Mouse (Mus musculus) monocyte, adult 2 months (primary cell): ENCODE results near the gene Zfp523.

Experiments used
- DNase-seq, 2 experiments: peaks; one replicate each; pipeline ENCODE4 v3.0.0; 2022; ENCODE audit warnings: low spot score in 2 of 2, low read depth in 1 of 2

Zfp523 gene

DNA sequence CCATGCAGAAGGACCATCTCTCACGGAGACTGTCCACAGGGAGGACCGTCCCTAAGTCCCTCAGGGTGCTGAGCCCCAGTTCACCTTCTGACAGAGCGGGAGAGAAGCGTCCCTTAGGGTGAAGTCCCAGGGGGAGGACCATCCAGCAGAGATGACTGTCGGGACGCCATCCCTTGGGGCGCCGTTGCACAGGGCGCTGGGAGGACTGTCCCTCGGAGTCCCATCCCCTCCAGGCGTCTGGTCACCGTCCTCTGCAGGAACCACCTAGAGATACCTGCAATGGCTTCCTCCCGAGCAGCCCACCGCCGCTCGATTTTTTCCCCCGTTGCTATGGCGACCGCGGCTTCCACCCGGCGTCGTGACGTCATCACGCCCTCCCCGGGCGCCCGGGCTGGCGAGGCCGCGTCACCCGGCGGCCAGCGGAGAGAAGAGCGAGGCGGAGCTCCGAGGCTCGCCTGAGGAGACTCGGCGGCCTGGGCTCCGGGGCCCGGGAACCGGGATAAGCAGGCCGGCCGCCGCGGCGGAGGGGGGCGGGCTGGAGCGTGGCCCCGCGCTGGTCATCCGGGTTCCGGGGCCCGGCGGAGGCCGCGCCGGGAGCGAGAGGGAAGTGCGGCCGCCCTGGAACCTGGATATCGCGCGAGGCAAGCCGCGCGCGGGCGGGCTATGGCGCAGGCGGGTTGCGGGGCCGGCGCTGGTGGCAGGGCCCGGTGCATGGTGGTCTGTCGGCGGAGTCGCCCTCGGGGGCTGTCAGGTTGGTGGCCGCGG lies at the start of gene Zfp523:
Gene Zfp523 (plus strand): TSS at position 355 of the 765 bp plus-strand sequence.
- DNase-seq = peak; percentile 47 to 78

DNA sequence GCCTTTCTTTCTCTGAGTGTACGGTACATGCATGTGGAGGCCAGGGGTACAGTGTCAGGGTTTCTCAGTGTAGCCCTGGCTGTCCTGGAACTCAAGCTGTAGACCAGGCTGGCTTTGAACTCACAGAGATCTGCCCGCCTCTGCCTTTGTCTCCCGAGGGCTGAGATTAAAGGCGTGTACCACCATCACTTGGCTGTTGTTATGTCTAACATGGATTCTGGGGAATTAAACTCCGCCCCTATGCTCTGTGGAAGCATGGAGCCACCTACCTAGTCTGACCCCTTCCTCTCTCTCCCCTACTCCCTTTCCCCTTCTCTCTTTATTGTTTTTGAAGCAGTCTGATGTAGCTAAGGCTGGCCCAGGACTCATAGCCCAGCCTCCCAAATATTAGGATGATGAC lies 47.1 kb upstream of the Zfp523 start:
- DNase-seq = no peak

DNA sequence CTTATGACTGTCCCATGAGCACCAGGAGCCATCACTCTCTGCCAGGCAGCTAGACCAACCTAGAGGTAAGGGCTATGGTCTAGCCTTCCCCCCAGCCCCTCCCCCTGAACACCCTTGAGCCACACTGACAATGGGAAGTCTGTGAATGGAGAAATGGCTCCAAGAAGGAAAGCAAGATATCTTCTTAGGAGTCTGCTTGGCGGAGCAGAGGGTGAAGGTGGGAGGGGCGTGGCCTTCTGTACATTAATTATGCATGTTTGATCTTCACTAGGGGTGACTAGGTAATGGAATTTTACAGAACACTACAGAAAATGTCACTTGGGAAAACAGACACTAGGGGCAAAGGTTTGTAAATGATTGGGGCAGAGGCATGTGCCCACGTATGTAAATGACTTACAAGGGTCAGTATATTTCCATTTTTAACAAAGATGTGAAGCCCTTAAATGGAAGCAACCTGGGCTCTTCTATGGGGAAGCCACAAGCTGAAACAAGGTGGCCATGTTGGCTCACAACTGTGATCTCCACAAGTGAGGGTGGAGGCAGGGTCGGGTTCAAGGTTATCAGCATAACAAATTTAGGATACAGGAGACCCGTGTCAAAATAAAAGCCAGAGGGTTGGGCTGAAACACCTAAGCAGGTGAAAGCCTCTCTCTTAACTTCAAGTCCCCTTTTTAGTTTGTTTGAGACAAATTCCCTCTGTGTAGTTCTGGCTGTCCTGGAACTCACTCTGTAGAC lies 46.4 kb upstream of the Zfp523 start:
- no peak for DNase-seq

- DNase-seq = no peak
Observed at GRCm38 (mm10) chr17:28131156-28131555, 45.8 kb upstream of the Zfp523 start.

DNA sequence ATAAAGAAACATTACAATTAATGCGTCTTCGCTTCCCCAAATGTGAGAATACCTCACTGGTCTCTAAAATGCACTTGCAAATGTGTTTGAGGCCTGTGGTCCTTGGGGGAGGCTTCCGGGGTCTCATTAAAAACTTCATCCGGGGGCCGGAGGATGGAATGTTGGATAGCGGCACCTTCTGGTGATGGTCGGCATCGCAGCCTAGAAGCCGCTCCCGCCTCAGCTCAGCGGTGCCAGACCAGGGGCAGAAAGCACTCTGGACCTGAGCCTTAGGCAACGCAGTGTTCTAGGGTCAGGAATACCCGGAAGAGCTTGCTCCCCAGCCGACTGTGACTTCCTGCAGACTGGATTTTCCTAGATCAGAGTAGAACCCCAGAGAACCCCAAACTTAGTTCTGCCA lies 43.7 kb upstream of the Zfp523 start:
- DNase-seq = peak in 1 of 2 experiments; percentile 27

- DNase-seq = no peak
Observed at GRCm38 (mm10) chr17:28135496-28135895, 41.4 kb upstream of the Zfp523 start.

- DNase-seq = no peak
Observed at GRCm38 (mm10) chr17:28136266-28136665, 40.7 kb upstream of the Zfp523 start.

GRCm38 (mm10) chr17:28138013-28138412 lies 38.9 kb upstream of the Zfp523 start:
- DNase-seq = no peak

DNA sequence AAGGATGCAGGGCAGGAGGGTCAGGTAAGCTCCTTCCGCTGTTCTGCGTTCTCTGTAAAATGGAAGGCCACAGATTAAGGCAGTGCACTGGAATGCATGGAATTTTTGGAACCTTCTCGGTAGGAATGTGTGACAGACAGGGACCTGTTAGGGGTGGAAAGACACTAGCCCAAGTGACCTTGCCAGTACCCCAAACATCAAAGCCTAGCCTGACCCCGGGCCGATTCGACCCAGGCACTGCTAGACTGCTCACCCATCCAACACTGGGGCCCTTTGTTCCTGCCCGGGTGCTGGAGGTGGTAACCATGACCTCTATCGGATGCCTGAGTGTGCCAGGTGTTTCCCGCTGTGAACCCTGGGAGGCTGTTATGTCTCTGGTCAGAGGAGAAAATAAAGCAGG lies 38.2 kb upstream of the Zfp523 start:
- DNase-seq = no peak

DNA sequence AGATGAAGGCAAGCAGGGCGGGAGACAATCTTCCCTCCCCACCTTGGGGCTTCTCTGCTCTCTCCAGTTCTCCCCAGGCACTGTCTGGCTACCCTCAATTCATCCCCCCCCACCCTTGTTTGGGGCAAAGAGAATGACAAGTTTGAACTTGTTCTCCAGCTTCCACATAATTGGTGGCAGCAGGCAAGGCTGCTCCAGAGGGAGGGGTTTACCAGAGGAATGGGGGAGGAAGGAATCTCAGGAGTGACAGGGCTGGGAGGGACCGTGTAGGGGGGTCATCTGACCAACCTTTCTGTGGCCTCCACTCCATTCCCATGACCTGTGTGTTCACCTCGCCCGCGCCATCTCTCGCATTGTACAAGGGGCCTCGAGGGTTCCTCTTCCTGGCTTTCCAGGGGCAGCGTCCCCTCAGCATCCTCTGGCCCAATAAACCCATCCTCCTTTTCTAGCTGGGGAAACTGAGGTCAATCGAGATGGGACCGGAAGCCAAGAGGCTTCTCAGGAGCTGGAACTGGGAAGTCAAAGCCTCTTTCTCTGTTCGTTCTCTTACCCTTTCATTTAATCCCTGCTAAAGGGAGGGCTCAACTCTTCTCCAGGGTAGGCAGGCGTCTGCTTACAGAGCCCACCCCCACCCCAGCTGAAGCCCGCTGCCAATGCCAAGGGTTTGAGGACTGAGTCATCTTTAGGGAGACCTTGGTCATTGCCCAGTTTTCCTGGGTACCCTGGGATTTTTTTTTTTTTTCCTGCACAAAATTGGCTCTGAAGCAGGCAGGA lies 36.3 kb upstream of the Zfp523 start:
- DNase-seq = no peak

DNA sequence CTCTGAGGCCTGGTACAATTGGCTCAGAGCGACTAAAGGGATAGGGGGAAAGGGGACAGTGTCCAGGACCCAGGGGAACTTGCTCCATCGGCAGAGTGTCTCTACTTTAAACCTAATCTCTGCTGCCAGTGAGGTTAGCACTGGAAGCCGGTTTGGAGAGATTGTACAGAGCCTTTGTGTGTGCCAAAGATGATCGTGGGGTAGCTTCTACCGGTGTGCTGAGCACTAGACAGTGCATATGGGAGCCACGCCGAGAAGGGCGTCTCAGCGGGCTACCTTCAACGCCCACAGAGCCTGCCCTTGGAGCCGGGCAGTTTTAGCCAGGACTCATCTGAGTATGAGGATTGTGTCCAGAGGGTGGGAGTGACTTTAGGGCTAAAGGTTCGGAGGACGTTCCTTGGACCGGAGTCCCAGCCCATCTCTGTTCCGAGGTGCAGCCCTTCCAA lies 35.7 kb upstream of the Zfp523 start:
- DNase-seq = no peak

DNA sequence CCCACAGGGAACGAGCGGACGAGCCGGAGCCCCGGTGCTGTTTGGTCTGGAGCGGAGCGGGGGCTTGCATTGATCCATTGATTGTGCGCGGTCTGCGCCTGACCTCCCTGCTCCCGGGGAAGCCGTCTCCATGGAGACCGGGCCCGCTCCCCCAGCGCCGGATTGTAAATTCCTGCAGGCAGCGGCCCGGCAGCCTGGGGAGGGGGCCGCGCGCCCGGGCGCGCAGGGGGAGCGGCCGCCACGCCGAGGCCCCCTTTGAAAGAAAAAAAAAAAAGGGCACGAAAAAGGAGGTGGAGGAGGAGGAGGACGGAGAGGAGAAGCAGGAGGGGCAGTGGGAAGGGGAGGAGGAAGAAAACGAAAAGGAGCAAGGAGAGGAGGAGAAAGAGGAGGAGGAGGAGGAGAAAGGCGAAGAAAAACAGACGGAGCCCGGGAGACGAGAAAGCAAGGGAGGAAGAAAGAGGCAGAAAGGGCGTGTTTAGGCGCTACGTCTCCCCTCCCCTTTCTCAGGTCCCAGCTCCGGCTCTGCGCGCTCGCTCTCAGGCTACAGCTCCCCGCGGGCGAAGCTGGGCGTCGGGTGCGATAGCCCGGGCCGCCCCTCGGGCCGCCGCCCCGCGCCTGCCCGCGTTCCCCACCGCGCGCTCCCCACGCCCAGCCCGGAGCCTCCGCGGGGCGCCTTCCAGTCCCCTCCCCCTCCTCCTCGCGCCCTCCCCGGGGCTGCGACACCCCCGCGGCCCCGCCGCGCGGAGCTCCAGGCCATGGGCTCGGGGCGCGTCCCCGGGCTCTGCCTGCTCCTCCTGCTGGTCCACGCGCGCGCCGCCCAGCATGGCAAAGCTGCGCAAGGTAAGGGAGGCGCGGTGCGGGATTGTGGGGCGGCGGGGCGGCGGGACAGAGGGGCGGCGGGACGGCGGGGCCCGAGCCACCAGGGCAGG lies 34.9 kb upstream of the Zfp523 start, which contains the start of gene Scube3:
Gene Scube3 (plus strand): TSS at position 371 of the 929 bp plus-strand sequence.
- DNase-seq = no peak

DNA sequence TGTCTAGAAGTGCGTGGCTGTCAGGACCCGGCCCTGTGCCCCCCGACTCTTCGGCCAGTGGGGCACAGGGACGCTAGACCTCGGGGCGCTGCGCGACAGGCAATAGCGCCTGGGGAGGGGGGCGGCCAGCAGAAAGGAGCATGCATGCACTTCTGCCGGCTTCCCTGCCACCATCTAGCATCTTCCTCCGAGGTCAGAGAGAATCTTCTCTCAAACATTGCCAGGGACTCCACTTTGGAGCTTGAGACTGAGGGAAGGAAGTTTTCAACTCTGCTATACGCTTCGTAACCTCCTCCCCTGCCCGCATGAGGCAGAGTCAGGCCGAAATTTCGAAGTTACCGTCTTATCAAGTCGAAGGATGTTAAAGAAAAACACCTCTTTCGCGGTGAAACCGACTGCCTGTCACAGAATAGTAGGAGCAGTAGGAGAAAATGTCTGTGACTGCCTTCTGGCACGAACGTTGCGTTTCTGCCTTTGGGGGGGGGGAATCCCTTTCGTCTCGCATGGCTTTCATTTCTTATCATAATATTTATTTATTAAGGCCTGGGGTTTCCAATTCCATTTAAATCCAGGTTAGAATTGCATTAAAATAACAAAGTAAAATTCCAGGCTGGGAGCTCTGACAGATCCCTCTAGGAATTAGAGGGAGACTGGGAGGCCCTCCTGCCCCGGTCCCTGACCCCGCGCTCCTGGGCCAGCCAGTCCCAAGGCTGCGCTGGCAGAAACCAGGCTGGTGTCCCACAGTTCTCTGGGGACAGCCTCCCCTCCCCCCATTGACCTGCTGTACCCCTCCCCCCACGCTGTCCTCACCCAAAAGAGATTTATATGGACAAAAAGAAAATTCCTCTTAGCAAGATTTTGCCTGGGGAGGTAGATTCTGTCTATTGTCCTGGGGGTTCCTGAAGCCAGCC lies 34.0 kb upstream of the Zfp523 start:
- no peak for DNase-seq

- no peak for DNase-seq
Observed at GRCm38 (mm10) chr17:28143751-28144150, 33.2 kb upstream of the Zfp523 start.

DNA sequence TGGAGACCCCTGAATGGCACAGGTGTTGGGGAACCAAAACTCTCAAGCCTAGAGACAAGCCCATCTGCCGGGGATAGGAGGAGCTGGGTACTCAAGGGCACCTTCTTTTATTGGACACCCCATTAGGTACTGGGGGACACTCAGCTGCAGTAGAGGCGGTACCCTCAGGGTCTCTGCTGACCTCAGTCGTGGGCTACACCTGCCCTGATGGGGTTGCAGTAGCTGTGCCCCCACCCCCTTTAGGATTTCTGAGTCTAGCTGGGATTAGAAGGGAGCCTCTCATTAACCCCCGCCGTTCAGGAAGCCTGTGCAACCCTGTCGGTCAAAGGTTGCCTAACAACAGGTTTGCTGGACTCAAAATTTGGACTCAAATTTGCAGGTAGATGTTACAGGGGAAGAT lies 32.7 kb upstream of the Zfp523 start:
- DNase-seq = no peak

- DNase-seq = no peak
Observed at GRCm38 (mm10) chr17:28148288-28148687, 28.6 kb upstream of the Zfp523 start.

- no peak for DNase-seq
Observed at GRCm38 (mm10) chr17:28149734-28150133, 27.2 kb upstream of the Zfp523 start.

- DNase-seq = no peak
Observed at GRCm38 (mm10) chr17:28150456-28150855, 26.5 kb upstream of the Zfp523 start.

DNA sequence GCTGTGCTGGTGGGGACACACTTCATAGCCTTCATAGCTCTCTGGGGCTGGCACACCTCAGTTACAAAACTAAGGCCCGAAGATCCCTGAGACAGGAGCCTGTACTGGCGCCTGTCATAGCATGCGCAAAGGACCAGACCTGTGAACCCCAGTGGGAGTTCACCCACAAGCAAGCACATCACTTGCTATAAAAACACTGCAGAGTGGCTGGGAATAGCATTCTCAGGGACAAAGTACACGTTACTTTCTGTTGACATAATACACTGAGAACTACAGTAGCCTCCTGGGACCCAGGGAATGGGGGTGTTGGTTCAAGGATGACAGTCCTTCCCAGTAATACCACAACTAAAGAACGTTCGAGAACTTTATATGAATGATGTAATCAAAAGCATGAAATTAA lies 23.8 kb upstream of the Zfp523 start:
- no peak for DNase-seq

DNA sequence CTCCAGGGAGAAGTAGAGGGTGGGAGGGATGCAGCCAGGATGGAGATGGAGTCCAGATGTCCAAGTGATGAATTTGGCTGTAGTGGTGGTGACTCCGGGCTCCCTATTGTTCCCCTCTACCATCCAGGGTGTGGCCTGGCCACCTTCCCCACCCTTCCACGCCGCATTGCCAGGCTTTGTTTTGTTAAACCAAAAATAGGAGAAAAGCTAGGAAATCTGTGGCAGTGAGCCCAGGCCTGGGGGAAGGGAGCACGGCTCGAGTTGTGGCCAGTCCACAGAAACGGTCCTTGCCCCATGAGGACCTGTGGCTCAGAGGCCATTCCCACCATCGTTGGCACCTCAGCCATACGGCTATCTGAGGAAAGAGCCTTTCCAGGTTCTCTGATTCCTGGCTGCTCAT lies 22.0 kb upstream of the Zfp523 start:
- no peak for DNase-seq
